Mouse (Mus musculus) liver, adult 2 months (tissue): ENCODE data around the gene Polr2m.

Experiments
- CTCF ChIP-seq: fragments of 200-500 bp; IDR thresholded peaks from 2 replicates; pipeline ENCODE4 v1.5.1; 2011; ENCODE audit warnings: low read depth, low read length, control low read depth
- POLR2A ChIP-seq: fragments of 200-500 bp; IDR thresholded peaks from 2 replicates; pipeline ENCODE4 v1.6.1; 2011; ENCODE audit warnings: low read length, control low read depth; ENCODE audit not compliant: insufficient read depth; ENCODE audit errors: extremely low read depth

GRCm38 (mm10) chr9:71485475-71486094 is at the start of gene Polr2m:
- no peak for TF ChIP-seq CTCF
- TF ChIP-seq POLR2A: peak; percentile 60; the same call in 1 of the 2 replicates
